Mouse (Mus musculus) olfactory bulb, adult 2 months (tissue): ENCODE results near the gene 1700028J19Rik. TPM values are rescaled to one million over a fixed set of nuclear protein-coding genes. Genes with fewer than 3 reads are reported as not detected.

Source experiments
- H3K27ac ChIP-seq: fragments of 200-500 bp; 2 replicates; pipeline ENCODE4 v1.5.1; 2012; ENCODE audit warnings: low read depth, low read length; ENCODE audit not compliant: insufficient read depth
- H3K4me1 ChIP-seq: fragments of 200-500 bp; 2 replicates; pipeline ENCODE4 v1.6.1; 2012; ENCODE audit warnings: low read length; ENCODE audit not compliant: control insufficient read depth, insufficient read depth
- H3K4me3 ChIP-seq: fragments of 200-500 bp; 2 replicates; pipeline ENCODE4 v1.5.1; 2012; ENCODE audit warnings: mild to moderate bottlenecking, low read depth, low read length, moderate library complexity; ENCODE audit not compliant: insufficient read depth
- CTCF ChIP-seq: fragments of 200-500 bp; IDR thresholded peaks from 2 replicates; pipeline ENCODE4 v1.5.1; 2012; ENCODE audit warnings: low read depth, mild to moderate bottlenecking, low read length, moderate library complexity; ENCODE audit not compliant: insufficient read depth
- POLR2A ChIP-seq: fragments of 200-500 bp; IDR thresholded peaks from 2 replicates; pipeline ENCODE4 v1.6.1; 2012; ENCODE audit warnings: mild to moderate bottlenecking, low read depth, low read length, moderate library complexity; ENCODE audit not compliant: insufficient read depth
- WGBS: fragments of 180-500 bp; shearing (Covaris S2); methylation state at CpG from one replicate; pipeline ENCODE4 v1.1.7; 2018; 5-methylcytosine and 5-hydroxymethylcytosine counted together
- polyA plus RNA-seq: library from polyadenylated mRNA; stranded (reverse); fragments of >200 nt; gene quantifications from 2 replicates; pipeline ENCODE4 v1.2.4, GENCODE M21; 2012; ENCODE audit warnings: low replicate concordance; ENCODE audit not compliant: missing spikeins, insufficient read depth, insufficient read length

1700028J19Rik gene
- polyA plus RNA-seq, 1 experiment, result not detected

- TF ChIP-seq CTCF, result no peak
- H3K4me1 ChIP-seq, result no peaks in the 10 kb centered on the region
- H3K27ac ChIP-seq, result no peak overlapping the region
- 60% methylated on average over 11 of the region's 11 CpGs for WGBS
- no peak overlapping the region for H3K4me3 ChIP-seq
These were observed 27.6 kb upstream of the 1700028J19Rik start for GRCm38 (mm10) chr7:44274096-44274495.

GRCm38 (mm10) chr7:44273446-44273845 is 27.0 kb upstream of the 1700028J19Rik start:
- 66% methylated on average over 7 of the region's 7 CpGs for WGBS
- no peak overlapping the region for H3K4me3 ChIP-seq
- no peak overlapping the region for H3K27ac ChIP-seq
- TF ChIP-seq POLR2A (no peak), CTCF (no peak)
- H3K4me1 ChIP-seq, result no peaks in the 10 kb centered on the region

- TF ChIP-seq POLR2A, result no peak
- 87% methylated on average over 7 of the region's 7 CpGs for WGBS
- no peak overlapping the region for H3K27ac ChIP-seq
- no peaks in the 10 kb centered on the region for H3K4me1 ChIP-seq
- no peak overlapping the region for H3K4me3 ChIP-seq
These were observed 26.1 kb upstream of the 1700028J19Rik start for GRCm38 (mm10) chr7:44272546-44272945.

GRCm38 (mm10) chr7:44271309-44271708 is 24.8 kb upstream of the 1700028J19Rik start:
- Histone ChIP-seq H3K27ac (no peak overlapping the region), H3K4me1 (no peaks in the 10 kb centered on the region), H3K4me3 (no peak overlapping the region)
- 58% methylated on average over 2 of the region's 2 CpGs for WGBS
- TF ChIP-seq POLR2A, result no peak
- TF ChIP-seq CTCF, result no peak

DNA sequence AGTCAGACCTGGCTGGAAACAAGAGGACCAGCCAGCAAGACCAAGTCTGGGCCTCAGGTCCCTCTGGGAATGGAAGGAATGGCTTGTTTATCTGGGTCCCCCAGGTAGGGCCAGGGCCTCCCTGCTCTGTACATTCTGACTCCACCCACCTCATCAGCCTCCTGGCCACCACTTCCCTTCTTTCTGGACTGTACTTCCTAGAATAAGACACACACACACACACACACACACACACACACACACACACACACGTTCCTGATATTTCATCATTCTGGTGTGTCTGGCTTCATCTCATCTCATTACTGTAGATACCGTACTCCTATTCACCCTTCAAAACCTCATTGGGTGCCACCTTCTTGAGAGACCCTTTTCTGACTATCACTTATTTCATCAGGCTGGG is 22.9 kb upstream of the 1700028J19Rik start:
- WGBS, result 85% methylated on average over 2 of the region's 2 CpGs
- no peak for TF ChIP-seq POLR2A
- no peak for TF ChIP-seq CTCF
- no peak overlapping the region for H3K27ac ChIP-seq
- no peaks in the 10 kb centered on the region for H3K4me1 ChIP-seq
- no peak overlapping the region for H3K4me3 ChIP-seq

DNA sequence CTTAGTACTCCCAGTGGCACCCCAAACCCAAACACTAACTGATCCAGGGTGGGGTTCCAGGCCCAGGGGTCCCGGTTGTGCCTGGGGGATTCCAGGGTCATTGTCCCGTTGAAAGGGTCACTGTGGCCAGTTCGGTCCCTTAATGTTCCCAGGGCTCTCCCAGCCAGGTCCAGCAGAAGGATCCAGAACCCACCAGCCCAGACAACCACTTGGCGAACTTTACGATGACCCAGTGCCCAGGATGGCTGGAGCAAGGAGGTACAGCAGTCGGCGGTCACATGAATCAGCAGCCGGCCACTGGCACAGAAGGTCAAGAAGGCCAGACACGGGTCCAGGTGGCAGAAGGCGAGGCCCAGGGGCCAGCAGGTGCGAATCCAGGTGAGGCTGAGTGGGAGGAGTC is 21.6 kb upstream of the 1700028J19Rik start:
- H3K27ac ChIP-seq, result no peak overlapping the region
- H3K4me3 ChIP-seq, result no peak overlapping the region
- TF ChIP-seq POLR2A (no peak), CTCF (no peak)
- peaks cover 3% of the 10 kb centered on the region for H3K4me1 ChIP-seq
- 82% methylated on average over 11 of the region's 11 CpGs for WGBS

- TF ChIP-seq CTCF (peak; percentile 62), POLR2A (no peak)
- 5% methylated on average over 34 of the region's 34 CpGs for WGBS
- Histone ChIP-seq H3K4me3 (peak overlapping the region; percentile 38), H3K27ac (no peak overlapping the region), H3K4me1 (peaks cover 5% of the 10 kb centered on the region)
These were observed 16.5 kb upstream of the 1700028J19Rik start for GRCm38 (mm10) chr7:44262791-44263643.

- no peak within 1 kb of the TSS for H3K27ac ChIP-seq
- H3K4me1 ChIP-seq, result peaks cover 5% of the 10 kb centered on the region
- TF ChIP-seq POLR2A, result no peak
- TF ChIP-seq CTCF, result no peak
- no peak within 1 kb of the TSS for H3K4me3 ChIP-seq
- WGBS, result 59% methylated on average over 5 of the region's 5 CpGs
These were observed 14.7 kb upstream of the 1700028J19Rik start, which contains the start of gene Gm15517 for GRCm38 (mm10) chr7:44261147-44261546. TSS of gene Gm15517 (plus strand) at chr7:44261447.

DNA sequence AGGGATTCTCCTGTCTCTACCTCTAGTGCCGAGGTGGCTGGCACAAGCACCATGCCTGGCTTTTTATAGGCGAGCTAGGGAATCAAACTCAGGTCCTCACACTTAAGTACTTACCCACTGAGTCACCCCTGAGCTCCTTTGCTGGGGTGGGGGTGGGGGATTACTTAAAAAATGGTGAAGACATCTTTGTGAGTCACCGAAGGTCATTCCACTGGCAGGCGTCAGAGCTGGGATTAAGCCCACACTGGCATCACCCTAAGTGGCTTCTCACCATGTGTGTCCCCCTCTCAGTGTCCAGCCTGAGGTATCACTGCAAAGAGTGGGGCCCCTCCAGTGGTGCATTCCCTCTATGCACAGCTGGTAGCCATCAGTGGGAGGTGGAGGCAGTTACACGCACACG is 13.9 kb upstream of the 1700028J19Rik start:
- no peak overlapping the region for H3K4me3 ChIP-seq
- H3K27ac ChIP-seq, result no peak overlapping the region
- H3K4me1 ChIP-seq, result peaks cover 5% of the 10 kb centered on the region
- TF ChIP-seq CTCF (no peak), POLR2A (no peak)
- WGBS, result 70% methylated on average over 6 of the region's 6 CpGs
